Mouse (Mus musculus): Measurements from ENCODE around the gene Cpsf2. TPM values are rescaled to one million over a fixed set of nuclear protein-coding genes. Genes with fewer than 3 reads are reported as not detected.

Gene Cpsf2
- polyA plus RNA-seq, 1 experiment from 2014 or later, result 27.3 TPM

DNA sequence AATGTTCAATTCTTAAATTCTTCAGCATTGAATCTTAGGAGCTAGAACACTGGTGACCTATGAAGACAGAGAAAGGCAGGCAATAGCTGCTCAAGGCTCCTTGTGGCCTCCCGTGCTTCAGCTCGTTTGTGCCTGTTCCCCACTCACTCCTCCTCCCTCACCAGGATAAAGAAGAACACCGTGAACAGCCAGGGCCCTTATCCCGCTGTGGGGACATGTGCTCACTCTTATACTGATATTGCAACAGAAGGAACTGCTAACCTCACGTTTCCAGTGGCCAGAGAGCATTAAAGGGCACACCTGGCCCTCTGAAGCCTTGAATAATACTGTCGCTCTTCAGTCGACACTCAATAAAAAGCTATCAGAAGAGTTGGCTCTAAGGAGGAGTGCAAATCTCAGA lies 53.4 kb downstream of the Cpsf2 start:
- H3K27ac ChIP-seq (replicated peaks; ENCODE audit: low read depth, low read length), result no peak overlapping the region
- no peaks in the 10 kb centered on the region for H3K4me1 ChIP-seq (ENCODE audit: control insufficient read depth, insufficient read depth, low read length)
- ATAC-seq (ENCODE audit: low read depth) (no peak), DNase-seq (ENCODE audit: low spot score) (no peak)
- no peak overlapping the region for H3K4me2 ChIP-seq (ENCODE audit: low read depth, low read length)
- no peaks in the 10 kb centered on the region for H3K36me3 ChIP-seq (ENCODE audit: control insufficient read depth, insufficient read depth, low read length)
- H3K9me3 ChIP-seq (ENCODE audit: control insufficient read depth, low read length), result no peaks in the 10 kb centered on the region
- H3K4me3 ChIP-seq (ENCODE audit: low read depth, low read length), result no peak overlapping the region
- no peak overlapping the region for H3K9ac ChIP-seq (ENCODE audit: low read depth, low read length)
- H3K27me3 ChIP-seq (replicated peaks; ENCODE audit: control insufficient read depth, insufficient read depth, low read length), result no peaks in the 10 kb centered on the region
- WGBS, result 53% methylated on average over 7 of the region's 7 CpGs

DNA sequence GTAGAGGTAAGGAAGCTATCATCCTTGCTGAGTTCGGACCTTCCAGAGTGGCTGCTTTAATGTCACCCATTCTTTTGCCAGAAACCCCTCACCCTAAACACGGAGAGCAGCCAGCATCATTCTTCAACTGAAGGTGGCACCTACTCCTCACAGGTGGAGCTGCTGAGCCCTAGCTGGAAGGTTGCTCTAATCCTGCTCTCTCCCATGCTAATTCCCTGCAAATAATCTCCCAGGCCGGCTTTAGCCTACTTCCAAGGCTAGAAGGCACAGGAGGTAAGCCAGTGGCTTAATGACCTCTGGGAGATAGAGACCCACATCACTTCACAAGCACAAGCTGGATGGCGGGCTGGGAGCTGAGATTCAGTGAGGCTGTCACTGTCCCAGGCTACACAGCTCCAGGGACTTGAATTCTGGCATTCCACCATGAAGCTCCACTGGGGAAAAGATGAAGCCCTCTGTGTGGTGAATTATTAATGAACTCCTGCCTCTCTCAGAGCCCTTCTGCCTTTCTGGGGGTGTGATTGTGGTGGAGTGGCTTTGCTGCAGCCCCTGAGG lies 54.2 kb downstream of the Cpsf2 start:
- WGBS, result 38% methylated on average over 4 of the region's 4 CpGs
- Histone ChIP-seq H3K4me3 (ENCODE audit: low read depth, low read length) (no peak overlapping the region), H3K27ac (replicated peaks; ENCODE audit: low read depth, low read length) (no peak overlapping the region), H3K4me2 (ENCODE audit: low read depth, low read length) (no peak overlapping the region), H3K9ac (ENCODE audit: low read depth, low read length) (no peak overlapping the region), H3K4me1 (ENCODE audit: control insufficient read depth, insufficient read depth, low read length) (no peaks in the 10 kb centered on the region), H3K36me3 (ENCODE audit: control insufficient read depth, insufficient read depth, low read length) (no peaks in the 10 kb centered on the region), H3K9me3 (ENCODE audit: control insufficient read depth, low read length) (no peaks in the 10 kb centered on the region), H3K27me3 (replicated peaks; ENCODE audit: control insufficient read depth, insufficient read depth, low read length) (no peaks in the 10 kb centered on the region)
- no peak for DNase-seq (ENCODE audit: low spot score)
- ATAC-seq (ENCODE audit: low read depth), result no peak

DNA sequence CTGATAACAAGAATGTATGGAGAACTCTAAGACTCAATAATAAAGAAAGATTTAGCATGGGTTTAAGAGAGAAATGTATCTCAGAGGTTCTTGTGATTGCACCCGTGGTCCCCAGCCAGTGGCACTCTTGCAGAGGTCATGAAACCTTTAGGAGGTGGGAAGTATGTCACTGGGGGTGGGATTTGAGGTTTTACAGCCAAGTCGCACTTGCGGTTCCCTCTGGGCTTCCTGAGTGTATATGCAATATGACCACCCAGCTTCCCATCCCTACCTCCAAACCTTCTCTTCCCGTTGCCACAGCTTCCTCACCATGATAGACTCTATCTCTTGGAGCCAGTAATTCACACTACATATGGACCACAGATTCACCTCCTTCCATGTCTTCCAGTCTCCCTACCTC lies 59.1 kb downstream of the Cpsf2 start:
- 88% methylated on average over 4 of the region's 4 CpGs for WGBS
- no peak overlapping the region for H3K9ac ChIP-seq (ENCODE audit: low read depth, low read length)
- DNase-seq (ENCODE audit: low spot score), result no peak
- H3K4me1 ChIP-seq (ENCODE audit: control insufficient read depth, insufficient read depth, low read length), result no peaks in the 10 kb centered on the region
- H3K27ac ChIP-seq (replicated peaks; ENCODE audit: low read depth, low read length), result no peak overlapping the region
- no peaks in the 10 kb centered on the region for H3K27me3 ChIP-seq (replicated peaks; ENCODE audit: control insufficient read depth, insufficient read depth, low read length)
- H3K9me3 ChIP-seq (ENCODE audit: control insufficient read depth, low read length), result no peaks in the 10 kb centered on the region
- ATAC-seq (ENCODE audit: low read depth), result no peak
- H3K4me2 ChIP-seq (ENCODE audit: low read depth, low read length), result no peak overlapping the region
- H3K36me3 ChIP-seq (ENCODE audit: control insufficient read depth, insufficient read depth, low read length), result no peaks in the 10 kb centered on the region
- H3K4me3 ChIP-seq (ENCODE audit: low read depth, low read length), result no peak overlapping the region

DNA sequence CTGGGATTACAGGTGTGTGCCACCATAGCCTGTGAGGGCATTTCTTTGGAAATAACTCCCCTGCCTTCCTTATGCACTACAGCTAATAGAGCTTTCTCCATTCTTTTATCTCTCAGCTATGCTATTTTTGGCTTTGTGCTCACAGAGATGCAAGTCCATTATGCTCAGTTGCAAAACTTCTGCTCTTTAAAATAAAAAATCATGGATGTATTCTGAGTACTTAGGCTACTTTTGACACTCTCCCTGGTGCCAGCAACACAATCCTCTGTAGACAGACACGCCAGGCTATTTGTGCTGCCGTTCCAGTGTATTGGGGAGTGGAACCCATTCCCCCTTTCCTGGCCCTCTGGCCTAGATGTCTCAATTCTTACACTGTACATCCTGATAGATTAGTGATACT lies 64.1 kb downstream of the Cpsf2 start:
- Histone ChIP-seq H3K36me3 (ENCODE audit: control insufficient read depth, insufficient read depth, low read length) (no peaks in the 10 kb centered on the region), H3K27me3 (replicated peaks; ENCODE audit: control insufficient read depth, insufficient read depth, low read length) (no peaks in the 10 kb centered on the region), H3K9ac (ENCODE audit: low read depth, low read length) (no peak overlapping the region), H3K4me1 (ENCODE audit: control insufficient read depth, insufficient read depth, low read length) (no peaks in the 10 kb centered on the region; the same call in 1 of the 2 replicates), H3K27ac (replicated peaks; ENCODE audit: low read depth, low read length) (no peak overlapping the region), H3K9me3 (ENCODE audit: control insufficient read depth, low read length) (no peaks in the 10 kb centered on the region), H3K4me2 (ENCODE audit: low read depth, low read length) (no peak overlapping the region), H3K4me3 (ENCODE audit: low read depth, low read length) (no peak overlapping the region)
- ATAC-seq (ENCODE audit: low read depth), result no peak
- DNase-seq (ENCODE audit: low spot score), result no peak
- WGBS, result 76% methylated on average over 2 of the region's 2 CpGs

DNA sequence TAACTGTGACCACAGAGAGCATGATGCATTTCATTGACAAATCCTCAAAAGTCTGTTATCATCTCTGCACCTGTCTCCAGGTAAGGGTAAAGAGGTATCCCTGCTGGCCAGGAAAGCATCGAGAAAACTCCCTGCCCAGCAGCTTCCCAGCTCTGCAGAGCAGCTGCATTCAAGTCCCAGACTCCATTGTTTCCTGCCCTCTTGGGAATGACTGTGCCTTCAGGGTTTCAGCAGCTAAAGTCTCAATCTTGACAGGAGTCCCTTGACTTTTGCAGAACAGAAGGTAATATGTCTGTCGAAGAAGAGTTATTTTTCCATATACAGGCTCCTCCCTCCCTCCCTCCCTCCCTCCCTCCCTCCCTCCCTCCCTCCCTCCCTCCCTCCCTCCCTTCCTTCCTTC lies 65.9 kb downstream of the Cpsf2 start:
- Histone ChIP-seq H3K36me3 (ENCODE audit: control insufficient read depth, insufficient read depth, low read length) (no peaks in the 10 kb centered on the region), H3K4me1 (ENCODE audit: control insufficient read depth, insufficient read depth, low read length) (no peaks in the 10 kb centered on the region; the same call in 1 of the 2 replicates), H3K27me3 (replicated peaks; ENCODE audit: control insufficient read depth, insufficient read depth, low read length) (no peaks in the 10 kb centered on the region), H3K4me2 (ENCODE audit: low read depth, low read length) (no peak overlapping the region), H3K27ac (replicated peaks; ENCODE audit: low read depth, low read length) (no peak overlapping the region), H3K9me3 (ENCODE audit: control insufficient read depth, low read length) (no peaks in the 10 kb centered on the region), H3K9ac (ENCODE audit: low read depth, low read length) (no peak overlapping the region), H3K4me3 (ENCODE audit: low read depth, low read length) (no peak overlapping the region)
- DNase-seq (ENCODE audit: low spot score) (no peak), ATAC-seq (ENCODE audit: low read depth) (no peak)
- 19% methylated on average over 2 of the region's 2 CpGs for WGBS

DNA sequence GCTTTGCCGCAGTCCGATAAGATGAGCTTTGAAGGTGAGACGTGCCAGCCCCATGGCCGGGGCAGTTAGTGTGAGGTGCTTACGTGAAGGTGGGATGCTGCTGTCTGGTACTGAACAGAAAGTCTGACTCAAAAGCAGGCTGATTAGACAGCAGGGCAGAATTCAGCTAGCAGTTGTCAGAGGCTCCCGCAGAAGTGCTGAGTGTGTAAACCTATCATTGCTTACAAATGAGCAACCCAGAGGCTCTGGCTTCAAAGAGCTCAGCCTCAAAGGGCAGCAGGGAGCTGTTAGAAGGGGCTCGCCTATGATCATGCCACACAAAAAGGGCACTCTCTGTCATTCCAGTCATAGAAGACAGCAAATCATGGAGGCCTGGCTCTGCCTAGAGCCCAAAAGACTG lies 66.5 kb downstream of the Cpsf2 start:
- DNase-seq (ENCODE audit: low spot score) (no peak), ATAC-seq (ENCODE audit: low read depth) (no peak)

DNA sequence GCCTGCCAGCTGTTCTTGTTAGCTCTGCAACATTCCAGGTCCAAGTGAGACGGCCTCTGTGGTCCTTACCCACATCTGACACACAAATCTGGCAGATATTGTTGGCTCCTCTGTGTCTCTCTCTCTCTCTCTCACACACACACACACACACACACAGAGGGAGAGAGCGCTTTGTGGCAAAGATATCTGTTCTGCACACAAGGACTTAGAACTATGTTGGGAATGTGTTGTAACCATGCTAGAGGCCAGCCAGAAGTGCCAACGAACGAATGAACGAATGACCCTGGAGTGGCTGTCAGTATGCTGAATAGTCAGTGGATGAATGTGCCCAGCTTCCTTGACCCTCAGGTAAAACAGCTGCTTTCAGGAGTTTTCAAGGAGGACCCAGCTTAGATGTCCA lies 68.1 kb downstream of the Cpsf2 start:
- no peak overlapping the region for H3K4me2 ChIP-seq (ENCODE audit: low read depth, low read length)
- H3K9ac ChIP-seq (ENCODE audit: low read depth, low read length), result no peak overlapping the region
- H3K36me3 ChIP-seq (ENCODE audit: control insufficient read depth, insufficient read depth, low read length), result no peaks in the 10 kb centered on the region
- H3K4me1 ChIP-seq (ENCODE audit: control insufficient read depth, insufficient read depth, low read length), result no peaks in the 10 kb centered on the region; the same call in 1 of the 2 replicates
- H3K9me3 ChIP-seq (ENCODE audit: control insufficient read depth, low read length), result no peaks in the 10 kb centered on the region
- no peaks in the 10 kb centered on the region for H3K27me3 ChIP-seq (replicated peaks; ENCODE audit: control insufficient read depth, insufficient read depth, low read length)
- DNase-seq (ENCODE audit: low spot score), result no peak
- no peak overlapping the region for H3K4me3 ChIP-seq (ENCODE audit: low read depth, low read length)
- no peak overlapping the region for H3K27ac ChIP-seq (replicated peaks; ENCODE audit: low read depth, low read length)
- no peak for ATAC-seq (ENCODE audit: low read depth)
- WGBS, result 80% methylated on average over 5 of the region's 5 CpGs

More for the DNA sequence above, 66.5 kb downstream of the Cpsf2 start:
- Histone ChIP-seq H3K4me3 (ENCODE audit: low read depth, low read length) (no peak overlapping the region), H3K9ac (ENCODE audit: low read depth, low read length) (no peak overlapping the region), H3K27ac (replicated peaks; ENCODE audit: low read depth, low read length) (no peak overlapping the region), H3K36me3 (ENCODE audit: control insufficient read depth, insufficient read depth, low read length) (no peaks in the 10 kb centered on the region), H3K4me1 (ENCODE audit: control insufficient read depth, insufficient read depth, low read length) (no peaks in the 10 kb centered on the region; the same call in 1 of the 2 replicates), H3K27me3 (replicated peaks; ENCODE audit: control insufficient read depth, insufficient read depth, low read length) (no peaks in the 10 kb centered on the region), H3K9me3 (ENCODE audit: control insufficient read depth, low read length) (no peaks in the 10 kb centered on the region), H3K4me2 (ENCODE audit: low read depth, low read length) (no peak overlapping the region)
- 59% methylated on average over 7 of the region's 7 CpGs for WGBS

DNA sequence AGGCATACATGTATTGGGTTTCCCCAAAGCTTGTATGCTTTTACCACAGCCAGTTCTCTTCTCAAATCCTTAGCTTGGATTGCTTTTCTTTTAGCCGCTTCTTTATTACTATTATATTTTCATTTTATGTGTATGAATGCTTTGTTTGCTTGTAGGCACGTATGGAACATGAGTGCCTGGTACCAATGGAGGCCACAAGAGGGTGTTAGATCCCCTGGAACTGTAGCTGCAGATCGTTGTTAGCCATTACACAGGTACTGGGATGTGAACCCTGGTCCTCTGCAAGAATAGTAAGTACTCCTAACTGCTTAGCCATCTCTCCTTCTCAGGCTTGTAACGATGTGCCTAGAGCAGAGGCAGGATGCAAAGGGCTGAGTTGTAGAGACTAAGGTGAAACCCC lies 78.4 kb downstream of the Cpsf2 start:
- no peak overlapping the region for H3K4me3 ChIP-seq (ENCODE audit: low read depth, low read length)
- H3K36me3 ChIP-seq (ENCODE audit: control insufficient read depth, insufficient read depth, low read length), result no peaks in the 10 kb centered on the region
- H3K4me2 ChIP-seq (ENCODE audit: low read depth, low read length), result no peak overlapping the region
- H3K9me3 ChIP-seq (ENCODE audit: control insufficient read depth, low read length), result no peaks in the 10 kb centered on the region
- ATAC-seq (ENCODE audit: low read depth) (no peak), DNase-seq (ENCODE audit: low spot score) (no peak)
- no peak overlapping the region for H3K9ac ChIP-seq (ENCODE audit: low read depth, low read length)
- WGBS, result 85% methylated on average over 4 of the region's 4 CpGs
- H3K4me1 ChIP-seq (ENCODE audit: control insufficient read depth, insufficient read depth, low read length), result no peaks in the 10 kb centered on the region; the same call in 1 of the 2 replicates
- H3K27me3 ChIP-seq (replicated peaks; ENCODE audit: control insufficient read depth, insufficient read depth, low read length), result no peaks in the 10 kb centered on the region
- no peak overlapping the region for H3K27ac ChIP-seq (replicated peaks; ENCODE audit: low read depth, low read length)

DNA sequence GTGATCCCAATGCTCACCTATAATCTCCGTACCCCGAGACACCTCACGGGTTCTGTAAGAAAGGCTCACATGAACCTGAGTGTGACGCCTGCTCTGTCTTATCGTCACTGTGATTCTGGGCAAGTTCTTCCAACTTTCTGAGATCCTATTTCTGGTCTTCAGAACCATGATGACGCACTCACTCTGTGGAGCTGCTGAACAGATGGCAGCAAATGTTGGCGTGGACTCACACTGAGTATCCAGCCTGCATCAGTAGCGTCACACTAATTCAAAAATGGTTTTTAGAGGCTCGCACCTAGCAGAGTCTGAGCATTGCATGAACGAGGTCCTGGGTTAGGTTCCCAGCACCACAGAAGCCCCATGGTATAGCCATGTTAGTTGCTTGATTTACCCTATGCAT lies 80.0 kb downstream of the Cpsf2 start:
- Histone ChIP-seq H3K36me3 (ENCODE audit: control insufficient read depth, insufficient read depth, low read length) (no peaks in the 10 kb centered on the region), H3K27ac (replicated peaks; ENCODE audit: low read depth, low read length) (no peak overlapping the region)
- no peak for ATAC-seq (ENCODE audit: low read depth)

More for the DNA sequence above, 80.0 kb downstream of the Cpsf2 start:
- Histone ChIP-seq H3K9ac (ENCODE audit: low read depth, low read length) (no peak overlapping the region), H3K4me2 (ENCODE audit: low read depth, low read length) (no peak overlapping the region), H3K4me1 (ENCODE audit: control insufficient read depth, insufficient read depth, low read length) (peaks cover 3% of the 10 kb centered on the region), H3K4me3 (ENCODE audit: low read depth, low read length) (no peak overlapping the region), H3K27me3 (replicated peaks; ENCODE audit: control insufficient read depth, insufficient read depth, low read length) (no peaks in the 10 kb centered on the region), H3K9me3 (ENCODE audit: control insufficient read depth, low read length) (no peaks in the 10 kb centered on the region)
- WGBS, result 94% methylated on average over 10 of the region's 10 CpGs
- DNase-seq (ENCODE audit: low spot score), result no peak
